Mouse (Mus musculus) lung, adult 10 weeks (tissue): ENCODE data around the gene Naaladl1. TPM values are rescaled to one million over a fixed set of nuclear protein-coding genes. Genes with fewer than 3 reads are reported as not detected.

Experiments used
- polyA plus RNA-seq: library from polyadenylated mRNA; stranded (reverse); fragments of 350-450 nt; fragmentation: Illumina TruSeq; extraction: RNeasy Lipid Tissue Mini Kit (QIAGEN cat#74804); gene quantifications from one replicate; pipeline ENCODE4 v1.2.3, GENCODE M21; 2014; ENCODE audit warnings: low read depth, low replicate concordance; ENCODE audit not compliant: insufficient read depth

Naaladl1 gene
- not detected for polyA plus RNA-seq

DNA sequence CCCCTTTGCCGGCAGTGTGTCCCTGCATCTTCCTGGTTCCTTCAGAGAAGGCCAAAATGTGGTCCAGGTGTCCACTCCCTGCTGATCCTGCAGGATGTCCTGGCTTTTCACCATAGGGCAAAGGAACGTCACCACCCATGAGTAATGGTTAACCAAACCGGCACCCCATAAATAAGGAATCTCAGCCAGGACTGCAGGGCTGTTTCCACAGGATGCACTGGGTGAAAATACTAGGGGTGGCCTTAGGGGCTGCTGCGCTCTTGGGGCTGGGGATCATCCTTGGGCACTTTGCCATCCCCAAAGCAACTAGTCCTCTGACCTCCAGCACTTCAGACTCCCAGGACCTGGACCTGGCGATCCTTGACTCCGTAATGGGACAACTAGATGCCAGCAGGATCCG is at the start of gene Naaladl1:
Gene Naaladl1, plus strand, starts transcription at position 197 of the 400 bp plus-strand sequence.

DNA sequence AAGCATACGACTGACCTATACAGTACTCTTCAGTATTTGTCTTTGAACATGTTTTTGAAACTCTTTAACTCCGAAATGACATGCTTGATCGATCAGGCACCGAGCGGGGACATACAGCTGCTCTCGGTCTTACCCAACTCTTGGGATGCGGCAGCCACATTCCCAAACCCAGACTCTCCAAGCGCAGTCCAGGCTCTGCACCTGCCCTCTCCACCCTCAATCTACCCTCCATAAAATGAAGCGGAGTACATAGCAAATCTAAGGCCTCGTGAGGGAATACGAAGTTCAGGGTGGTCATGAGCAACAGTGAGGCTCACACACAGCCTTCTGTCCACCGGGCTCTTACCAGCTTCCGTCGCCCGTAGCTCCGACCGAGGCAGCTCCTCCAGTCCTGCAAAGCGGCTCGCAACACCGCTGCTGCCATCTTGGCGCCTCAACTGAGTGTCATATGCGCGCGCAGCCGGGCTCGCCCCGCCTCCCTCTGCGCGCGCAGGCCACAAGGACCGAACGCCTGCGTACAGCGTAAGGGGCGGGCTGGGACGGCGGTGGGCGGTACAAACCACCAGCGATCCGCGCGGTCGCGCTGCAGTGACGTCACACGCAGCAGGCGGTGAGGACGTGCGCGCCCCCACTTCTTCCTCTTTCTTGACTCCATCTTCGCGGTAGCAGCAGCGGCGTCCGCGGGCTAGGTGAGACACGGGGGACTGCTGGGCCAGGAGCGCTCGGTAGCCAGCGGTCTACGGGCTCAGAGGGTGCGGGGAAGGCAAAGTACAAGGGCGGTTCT is 48.1 kb upstream of the Naaladl1 start, which contains the start of the genes Mrpl49 and Fau:
Gene Mrpl49, minus strand, starts transcription at position 473 of the 784 bp plus-strand sequence.
Gene Fau, plus strand, starts transcription at position 532 of the 784 bp plus-strand sequence.

DNA sequence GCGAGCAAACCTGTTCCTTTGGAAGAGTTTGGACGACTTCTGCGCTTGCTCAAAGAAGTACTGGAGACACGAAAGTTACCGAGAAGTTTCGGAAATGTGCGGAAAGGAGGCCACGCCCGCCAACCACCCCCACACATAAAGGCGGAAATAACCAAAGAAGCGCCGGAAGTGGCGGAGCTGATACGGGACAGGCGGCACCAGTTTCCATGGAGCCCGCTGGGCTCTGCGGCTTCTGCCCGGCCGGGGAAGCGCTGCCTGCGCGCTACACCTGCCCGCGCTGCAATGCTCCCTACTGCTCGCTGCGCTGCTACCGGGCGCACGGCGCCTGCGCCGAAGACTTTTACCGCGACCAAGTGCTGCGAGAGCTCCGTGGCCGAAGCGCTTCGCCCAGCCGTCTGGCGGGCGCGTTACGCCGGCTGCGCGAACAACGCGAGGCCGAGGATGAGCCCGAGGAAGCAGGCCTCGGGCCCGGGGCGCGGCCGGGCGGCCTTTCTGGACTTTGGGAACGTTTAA is 44.5 kb upstream of the Naaladl1 start, which contains the start of gene Znhit2:
Gene Znhit2, plus strand, starts transcription at position 172 of the 513 bp plus-strand sequence.

DNA sequence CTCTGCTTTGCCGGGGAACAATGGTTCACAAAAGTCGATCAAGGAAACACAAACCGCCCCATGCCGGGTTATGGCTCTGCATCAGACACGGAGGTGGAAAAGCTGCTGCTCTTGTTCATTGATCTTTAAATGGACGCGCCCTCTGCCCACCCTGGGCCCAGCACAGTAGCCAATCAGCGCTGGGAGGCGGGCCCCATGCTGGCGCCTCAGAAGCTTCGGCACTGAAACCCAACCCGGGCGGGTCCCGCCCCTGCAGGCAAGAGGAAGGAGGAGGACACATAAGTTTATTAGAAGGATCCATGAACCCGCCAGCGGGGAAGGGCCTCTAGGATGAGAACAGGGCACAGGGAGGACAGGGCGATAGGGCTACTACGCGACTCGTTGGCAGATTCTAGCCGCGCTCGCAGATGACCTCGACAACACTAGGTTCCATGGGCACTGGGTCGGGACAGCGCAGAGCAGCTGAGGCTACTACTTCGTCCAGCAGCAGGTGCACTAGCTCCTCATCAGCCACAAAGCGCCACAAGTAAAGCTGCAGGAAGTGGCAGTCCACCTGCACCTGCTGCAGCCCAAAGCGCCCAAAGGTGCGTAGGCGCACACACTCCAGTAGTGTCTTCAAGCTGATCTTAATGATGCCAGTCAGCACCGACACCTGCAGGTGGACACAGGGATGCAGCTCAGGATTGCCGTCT is 37.7 kb upstream of the Naaladl1 start, which contains the start of gene Tm7sf2:
Gene Tm7sf2, minus strand, starts transcription at position 650 of the 692 bp plus-strand sequence.

DNA sequence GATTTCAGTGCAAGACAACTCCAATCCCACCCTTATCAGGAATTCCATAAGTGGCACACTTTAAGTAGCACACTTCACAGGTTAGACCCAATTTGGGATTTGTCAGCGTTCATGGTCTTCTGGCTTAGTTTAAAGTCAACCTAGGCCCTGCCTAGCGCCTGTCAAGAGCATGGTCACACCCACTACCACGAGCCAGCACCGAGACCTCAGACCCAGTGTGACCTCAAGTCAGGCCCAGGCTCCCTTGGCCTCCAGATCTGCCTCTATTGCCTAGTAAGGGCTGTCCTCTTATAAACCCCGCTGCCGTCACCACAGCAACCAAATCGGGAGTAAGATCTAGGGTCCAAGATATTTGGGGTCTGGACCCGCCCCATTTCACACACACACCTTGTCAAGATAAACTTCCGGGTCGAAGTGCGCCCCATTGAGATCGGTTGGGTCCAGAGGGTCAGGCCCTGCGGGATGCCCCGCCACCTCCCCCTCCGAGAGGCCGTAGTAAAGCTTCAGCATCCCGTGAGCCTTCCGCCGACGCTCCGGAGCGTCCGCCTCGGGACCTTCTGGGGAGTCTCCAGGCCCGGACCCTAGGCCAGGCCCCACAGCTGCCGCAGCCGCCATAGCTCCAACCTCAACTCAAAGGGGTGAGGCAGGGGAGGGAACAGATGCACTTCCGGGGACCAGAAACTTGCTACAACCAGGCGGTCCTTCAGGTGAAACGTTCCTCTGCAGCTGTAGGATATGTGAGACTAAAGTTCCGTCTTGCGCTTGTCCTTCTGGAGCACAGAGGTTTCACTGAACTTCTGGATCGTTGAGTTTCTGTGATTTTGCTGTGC is 28.8 kb upstream of the Naaladl1 start, which contains the start of gene Vps51:
Gene Vps51, minus strand, starts transcription at position 668 of the 830 bp plus-strand sequence.

DNA sequence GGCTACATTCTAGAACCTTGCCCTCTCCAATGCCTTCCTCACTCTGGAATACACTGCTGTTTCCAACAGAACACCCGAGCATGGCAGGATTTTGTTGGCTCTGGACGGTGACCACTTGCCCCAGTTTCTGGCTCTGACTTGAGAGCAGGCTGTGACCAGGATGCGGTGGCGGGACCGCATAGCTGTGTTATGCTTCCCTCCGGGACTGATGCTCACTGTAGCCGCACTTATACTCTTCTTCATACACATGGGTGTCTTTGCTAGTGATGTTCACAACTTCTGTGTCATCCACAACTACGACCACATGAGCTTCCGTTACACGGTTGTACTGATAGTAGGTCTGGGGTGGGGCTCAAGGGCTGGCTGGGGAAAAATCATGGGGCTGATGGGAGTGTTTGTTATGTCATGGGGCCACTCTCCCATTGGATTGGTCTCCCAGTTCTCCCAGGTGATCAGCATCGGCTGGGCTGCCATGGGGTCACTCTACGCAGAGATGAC is 25.6 kb upstream of the Naaladl1 start, which contains the start of gene Tmem262:
Gene Tmem262, plus strand, starts transcription at position 51 of the 498 bp plus-strand sequence.

DNA sequence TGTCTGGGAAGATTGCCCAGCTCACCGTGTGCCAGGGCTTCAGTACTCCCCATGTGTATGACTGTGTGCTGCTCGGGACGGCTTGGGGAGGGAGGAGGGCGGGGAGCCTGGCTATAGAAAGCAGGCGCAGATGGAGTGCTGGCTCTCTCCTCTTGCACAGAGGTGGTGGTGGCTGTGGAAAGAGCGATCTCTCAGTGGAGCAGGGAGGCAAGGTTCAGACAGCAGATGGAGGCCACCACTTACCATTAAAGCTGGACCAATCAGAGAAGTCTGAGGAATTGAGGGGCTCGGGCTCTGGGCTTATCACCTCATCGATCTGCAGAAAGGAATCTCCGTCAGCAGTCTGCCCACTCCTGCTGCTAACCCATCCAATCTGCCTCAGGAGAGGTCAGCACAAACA is 23.4 kb upstream of the Naaladl1 start, which contains the start of gene Gm28374:
Gene Gm28374, minus strand, starts transcription at position 101 of the 400 bp plus-strand sequence.

DNA sequence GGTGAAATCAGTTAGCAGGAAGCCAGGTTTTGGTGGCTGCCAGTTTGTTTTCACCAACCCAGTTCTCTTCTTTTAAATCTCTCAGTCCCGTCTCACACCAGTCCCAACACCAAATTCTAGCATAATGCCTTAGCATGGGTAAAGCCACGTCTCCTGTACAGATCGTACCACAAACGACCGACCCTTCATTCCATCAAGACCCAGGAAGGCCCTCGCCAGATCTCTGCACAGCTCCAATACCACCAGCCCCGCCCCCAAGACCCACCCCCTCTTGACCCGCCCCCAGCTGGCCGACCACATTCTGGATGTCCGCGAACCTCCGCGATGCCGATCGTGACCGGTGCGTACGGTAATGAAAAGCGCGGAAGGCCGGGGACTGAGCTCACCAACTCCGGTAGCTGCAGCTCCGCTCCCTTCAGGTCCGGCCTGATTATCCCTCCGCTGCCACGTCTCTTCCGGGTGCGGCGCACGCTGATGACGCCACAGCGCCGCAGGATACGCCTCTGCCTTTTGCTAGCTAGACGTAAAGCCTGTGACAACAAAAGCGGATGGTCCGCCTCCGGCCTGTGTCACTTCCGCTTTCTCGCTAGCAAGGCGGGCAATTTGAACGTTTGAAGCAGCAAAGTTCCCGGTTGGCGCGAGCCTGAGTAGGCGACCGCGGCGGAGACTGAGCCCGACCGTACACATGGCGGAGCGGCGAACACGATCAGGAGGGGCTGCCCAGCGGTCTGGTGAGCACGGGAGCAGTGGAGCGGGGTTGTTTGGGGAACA is 20.9 kb upstream of the Naaladl1 start, which contains the start of the genes Zfpl1 and Cdca5:
Gene Zfpl1, minus strand, starts transcription at position 479 of the 771 bp plus-strand sequence.
Gene Cdca5, plus strand, starts transcription at position 506 of the 771 bp plus-strand sequence.

DNA sequence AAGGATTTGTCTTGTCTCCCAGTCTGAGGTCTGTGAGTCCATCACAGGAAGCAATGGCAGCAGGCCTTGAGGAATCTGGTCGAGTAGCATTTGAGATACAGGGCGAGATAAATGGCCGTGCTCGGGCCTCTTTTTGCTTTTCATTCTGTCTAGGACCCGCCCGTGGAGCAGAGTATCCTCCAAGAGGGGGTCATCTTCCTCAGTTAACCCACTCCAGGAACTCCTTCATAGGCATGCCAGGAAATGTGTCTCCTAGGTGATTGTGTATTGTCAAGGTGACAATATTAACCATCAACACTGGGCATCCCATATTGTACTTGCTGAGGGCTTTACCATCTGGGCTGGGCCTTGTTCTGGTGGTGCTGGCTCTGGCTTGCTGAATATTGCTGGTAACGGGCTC is 11.5 kb upstream of the Naaladl1 start, which contains the start of gene AC131692.1:
Gene AC131692.1, plus strand, starts transcription at position 301 of the 400 bp plus-strand sequence.

DNA sequence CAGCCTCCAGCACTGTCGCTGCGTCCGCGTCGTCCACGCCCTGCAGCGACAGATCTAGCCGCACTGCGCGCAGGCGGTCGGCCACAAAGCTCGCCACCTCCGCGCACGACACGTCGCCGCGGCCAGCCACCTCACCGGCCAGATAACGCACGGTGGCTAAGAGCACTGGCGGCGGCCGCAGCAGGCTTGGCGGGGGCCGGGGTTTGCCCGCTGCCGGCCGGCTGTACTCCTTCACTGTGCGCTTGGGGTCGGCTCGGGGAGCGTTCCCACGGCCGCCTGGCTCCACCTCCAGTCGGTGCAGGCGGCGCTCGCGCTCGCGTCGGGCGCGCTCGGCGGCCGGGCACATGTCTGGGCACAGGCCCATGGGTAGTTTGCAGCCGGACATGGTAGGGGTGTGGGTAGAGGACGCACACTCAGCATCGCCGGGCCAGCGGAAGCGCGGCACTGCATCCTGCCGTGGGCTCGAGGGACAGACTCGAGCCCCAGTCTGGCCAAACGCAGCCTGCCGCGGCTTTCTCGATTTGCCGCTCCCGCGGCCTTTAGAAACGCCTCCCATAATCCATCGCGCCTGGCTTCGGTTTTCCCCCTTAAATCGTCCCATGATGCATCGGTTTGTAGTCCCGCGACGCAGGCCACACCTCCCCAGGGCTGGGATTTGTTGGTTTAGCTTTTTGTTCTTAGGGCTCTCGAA is 12.5 kb downstream of the Naaladl1 start, which contains the start of gene Sac3d1:
Gene Sac3d1, minus strand, starts transcription at position 665 of the 691 bp plus-strand sequence.

DNA sequence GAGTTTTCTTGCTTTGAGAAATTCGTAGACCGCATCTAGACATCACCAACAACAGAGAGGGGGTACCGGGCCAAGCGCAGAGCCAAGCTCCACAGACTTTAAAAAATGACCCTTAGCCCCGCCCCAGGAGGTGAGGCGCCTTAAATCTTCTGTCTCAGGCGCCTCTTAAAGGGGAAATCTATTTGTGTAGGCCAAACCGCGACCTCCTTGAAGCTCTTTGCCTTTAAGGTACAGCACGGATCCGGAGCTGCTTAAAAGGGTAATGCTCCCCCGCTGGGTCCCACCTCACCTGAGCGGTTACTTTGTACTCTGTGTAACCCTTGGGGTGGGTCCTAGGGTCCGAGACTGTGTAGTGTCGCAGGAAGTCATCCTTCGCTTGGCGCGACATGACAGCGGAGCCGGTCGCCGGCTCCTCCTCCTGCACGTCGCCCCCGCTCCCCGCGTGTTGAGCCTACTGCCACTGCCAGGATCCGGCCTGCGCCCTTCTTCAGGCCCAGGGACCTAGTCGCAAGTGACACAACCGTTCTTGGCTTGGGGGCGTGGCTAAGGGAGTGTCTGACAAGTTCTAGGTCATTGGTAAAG is 22.3 kb downstream of the Naaladl1 start, which contains the start of gene Snx15:
Gene Snx15, minus strand, starts transcription at position 545 of the 582 bp plus-strand sequence.

DNA sequence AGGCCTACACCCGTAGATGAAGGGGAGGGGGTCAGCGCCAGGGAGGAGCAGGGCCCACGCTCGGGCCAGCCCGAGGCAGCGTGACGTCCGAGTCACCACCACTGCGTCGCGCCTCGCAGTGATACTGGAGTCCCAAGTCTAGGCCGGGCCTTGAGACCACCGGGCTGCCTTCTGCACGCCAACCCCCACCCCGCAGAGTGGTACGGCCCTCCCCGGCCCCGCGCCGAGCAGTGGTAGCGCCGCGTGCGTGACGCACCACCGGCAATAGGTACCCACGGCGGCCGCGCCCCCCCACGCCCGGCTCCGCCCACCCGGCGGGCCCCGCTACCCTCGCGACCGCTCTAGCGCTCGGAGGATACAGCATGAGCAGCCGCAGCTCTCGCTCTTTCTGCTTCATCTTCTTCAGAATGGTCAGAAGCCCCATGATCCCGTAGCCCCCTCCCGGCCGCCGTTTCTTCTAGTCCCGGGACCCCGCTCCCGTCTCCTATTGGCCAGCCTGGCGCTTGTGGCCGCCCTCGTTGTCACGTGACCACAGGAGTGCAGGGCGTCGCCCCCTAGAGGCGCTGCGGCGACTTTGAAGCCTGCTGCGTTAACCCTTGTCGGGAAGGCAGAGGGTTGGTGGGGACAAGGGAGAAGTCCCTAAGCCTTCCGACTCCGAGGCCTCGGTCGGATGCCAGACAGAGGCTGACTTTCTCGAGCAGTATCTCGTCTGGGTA is 35.3 kb downstream of the Naaladl1 start, which contains the start of gene Batf2:
Gene Batf2, plus strand, starts transcription at position 306 of the 716 bp plus-strand sequence.

DNA sequence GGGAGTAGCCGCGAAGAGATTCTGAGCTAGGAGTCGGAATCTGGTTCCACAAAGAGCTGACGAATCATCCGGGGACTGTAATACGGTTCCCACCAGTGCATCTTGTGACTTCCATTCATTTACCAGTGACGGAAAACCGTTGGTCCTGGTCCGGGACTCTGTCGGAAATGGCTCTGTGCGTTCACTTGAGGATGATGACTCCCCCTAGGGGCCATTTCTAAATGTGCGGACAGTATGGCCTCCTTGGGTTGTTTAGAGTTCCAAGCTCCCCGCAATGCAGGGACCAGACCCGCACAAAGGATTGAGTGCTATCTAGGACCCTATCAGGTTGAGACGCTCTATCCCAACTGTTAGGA is 35.8 kb downstream of the Naaladl1 start, which contains the start of gene Arl2:
Gene Arl2, minus strand, starts transcription at position 155 of the 356 bp plus-strand sequence.

Other genes with a start within 250 kb of the Naaladl1 start
- gene Frmd8, start 230.5 kb upstream of the Naaladl1 start, polyA plus RNA-seq, result 15.0 TPM
- gene Slc25a45, start 228.0 kb upstream of the Naaladl1 start, polyA plus RNA-seq, result 10.0 TPM
- 0.60 TPM for gene Tigd3, start 211.6 kb upstream of the Naaladl1 start, polyA plus RNA-seq
- gene Dpf2, start 192.8 kb upstream of the Naaladl1 start, polyA plus RNA-seq, result 39.4 TPM
- gene Cdc42ep2, start 181.0 kb upstream of the Naaladl1 start, polyA plus RNA-seq, result 15.7 TPM
- 10.7 TPM for gene Pola2, start 141.6 kb upstream of the Naaladl1 start, polyA plus RNA-seq
- gene Slc22a20, start 119.6 kb upstream of the Naaladl1 start, polyA plus RNA-seq, result not detected
- gene Capn1, start 89.9 kb upstream of the Naaladl1 start, polyA plus RNA-seq, result 30.1 TPM
- gene Syvn1, start 59.2 kb upstream of the Naaladl1 start, polyA plus RNA-seq, result 23.8 TPM
- 25.9 TPM for gene Mrpl49, start 48.0 kb upstream of the Naaladl1 start, polyA plus RNA-seq
- 2,086 TPM for gene Fau, start 47.9 kb upstream of the Naaladl1 start, polyA plus RNA-seq
- 21.2 TPM for gene Znhit2, start 44.6 kb upstream of the Naaladl1 start, polyA plus RNA-seq
- gene Tm7sf2, start 37.4 kb upstream of the Naaladl1 start, polyA plus RNA-seq, result 10.4 TPM
- gene Vps51, start 28.6 kb upstream of the Naaladl1 start, polyA plus RNA-seq, result 30.5 TPM
- gene Tmem262, start 25.7 kb upstream of the Naaladl1 start, polyA plus RNA-seq, result not detected
- gene Gm28374, start 23.5 kb upstream of the Naaladl1 start, polyA plus RNA-seq, result not detected
- gene Zfpl1, start 20.8 kb upstream of the Naaladl1 start, polyA plus RNA-seq, result 30.3 TPM
- gene Cdca5, start 20.8 kb upstream of the Naaladl1 start, polyA plus RNA-seq, result 0.73 TPM
- not detected for gene AC131692.1, start 11.4 kb upstream of the Naaladl1 start, polyA plus RNA-seq
- gene Sac3d1, start 12.9 kb downstream of the Naaladl1 start, polyA plus RNA-seq, result 9.6 TPM
- 19.4 TPM for gene Snx15, start 22.5 kb downstream of the Naaladl1 start, polyA plus RNA-seq
- 4.7 TPM for gene Batf2, start 35.2 kb downstream of the Naaladl1 start, polyA plus RNA-seq
- 47.3 TPM for gene Arl2, start 35.8 kb downstream of the Naaladl1 start, polyA plus RNA-seq
- 0.18 TPM for gene Majin, start 78.6 kb downstream of the Naaladl1 start, polyA plus RNA-seq
- 0.64 TPM for gene Gpha2, start 120.6 kb downstream of the Naaladl1 start, polyA plus RNA-seq
- 22.8 TPM for gene Ppp2r5b, start 130.1 kb downstream of the Naaladl1 start, polyA plus RNA-seq
- 6.0 TPM for gene Atg2a, start 135.9 kb downstream of the Naaladl1 start, polyA plus RNA-seq
- gene Ehd1, start 170.9 kb downstream of the Naaladl1 start, polyA plus RNA-seq, result 75.5 TPM
- 44.0 TPM for gene Cdc42bpg, start 200.7 kb downstream of the Naaladl1 start, polyA plus RNA-seq
- gene Men1, start 229.2 kb downstream of the Naaladl1 start, polyA plus RNA-seq, result 16.7 TPM
- gene Map4k2, start 235.4 kb downstream of the Naaladl1 start, polyA plus RNA-seq, result 49.4 TPM